Mouse (Mus musculus) MEL (cell line): Measurements from ENCODE around the gene Zfp113. TPM values are rescaled to one million over a fixed set of nuclear protein-coding genes. Genes with fewer than 3 reads are reported as not detected.

Source experiments
- DNase-seq: peaks from one replicate; pipeline ENCODE4 v3.0.0; 2011; ENCODE audit warnings: low read depth, low spot score
- H3K27ac ChIP-seq: 2 replicates; pipeline ENCODE4 v1.5.1; 2012; ENCODE audit warnings: low read depth, mild to moderate bottlenecking, control low read depth, low read length, moderate library complexity; ENCODE audit not compliant: control insufficient read depth
- H3K27me3 ChIP-seq, 2 experiments: fragments of 150-350 bp in 1 of 2; sonication (generic) in 1 of 2; 2 replicates each; pipeline ENCODE4 v1.6.1; 2012; ENCODE audit warnings: low read length in 2 of 2, mild to moderate bottlenecking in 2 of 2, improper control_type of control experiment in 1 of 2, moderate library complexity in 1 of 2; ENCODE audit not compliant: insufficient read depth in 2 of 2, control insufficient read depth in 1 of 2
- H3K36me3 ChIP-seq, 2 experiments: 2 replicates each; pipeline ENCODE4 v1.6.1; 2012 to 2014; ENCODE audit warnings: low read length in 2 of 2, improper control_type of control experiment in 1 of 2, inconsistent platforms in 1 of 2, mild to moderate bottlenecking in 1 of 2; ENCODE audit not compliant: insufficient read depth in 2 of 2, control insufficient read depth in 1 of 2
- H3K4me1 ChIP-seq, 2 experiments: fragments of 150-350 bp in 1 of 2; sonication (generic) in 1 of 2; 2 replicates each; pipeline ENCODE4 v1.6.1; 2012; ENCODE audit warnings: low read length in 2 of 2, improper control_type of control experiment in 1 of 2, mild to moderate bottlenecking in 1 of 2; ENCODE audit not compliant: insufficient read depth in 2 of 2, control insufficient read depth in 1 of 2
- H3K4me3 ChIP-seq, 2 experiments: fragments of 150-350 bp in 1 of 2; sonication (generic) in 1 of 2; 2 replicates each; pipeline ENCODE4 v1.5.1; 2012; ENCODE audit warnings: low read depth in 2 of 2, low read length in 2 of 2, mild to moderate bottlenecking in 2 of 2, moderate library complexity in 2 of 2, control low read depth in 1 of 2, improper control_type of control experiment in 1 of 2; ENCODE audit not compliant: control insufficient read depth in 1 of 2, insufficient read depth in 1 of 2
- H3K79me2 ChIP-seq: 2 replicates; pipeline ENCODE4 v1.6.1; 2012; ENCODE audit warnings: mild to moderate bottlenecking, low read length, moderate library complexity; ENCODE audit not compliant: control insufficient read depth, poor library complexity, insufficient read depth
- H3K9ac ChIP-seq: 2 replicates; pipeline ENCODE4 v1.6.1; 2012; ENCODE audit warnings: low read depth, mild to moderate bottlenecking, control low read depth, low read length, moderate library complexity; ENCODE audit not compliant: control insufficient read depth, poor library complexity, severe bottlenecking
- H3K9me3 ChIP-seq: fragments of 150-350 bp; sonication (generic); replicated peaks from 2 replicates; pipeline ENCODE4 v1.6.1; 2012; ENCODE audit warnings: mild to moderate bottlenecking, low read length, improper control_type of control experiment, moderate library complexity; ENCODE audit not compliant: insufficient read depth
- BHLHE40 ChIP-seq: IDR thresholded peaks from 2 replicates; pipeline ENCODE4 v1.6.1; 2012; ENCODE audit warnings: low read depth, mild to moderate bottlenecking, inconsistent platforms, low read length, improper control_type of control experiment, borderline replicate concordance
- CHD1 ChIP-seq: IDR thresholded peaks from 2 replicates; pipeline ENCODE4 v1.6.1; 2012; ENCODE audit warnings: low read depth, mild to moderate bottlenecking, inconsistent platforms, low read length, improper control_type of control experiment
- CTCF ChIP-seq, 3 experiments: IDR thresholded peaks in 2 of 3; conservative IDR thresholded peaks in 1 of 3; 2 replicates each; pipeline ENCODE4 v1.5.1; 2011 to 2012; ENCODE audit warnings: low read length in 3 of 3, low read depth in 2 of 3, mild to moderate bottlenecking in 2 of 3, improper control_type of control experiment in 1 of 3, inconsistent platforms in 1 of 3, mixed read lengths in 1 of 3, moderate library complexity in 1 of 3; ENCODE audit not compliant: control insufficient read depth in 1 of 3, insufficient read depth in 1 of 3, poor library complexity in 1 of 3, severe bottlenecking in 1 of 3
- E2F4 ChIP-seq: IDR thresholded peaks from 2 replicates; pipeline ENCODE4 v1.6.1; 2011; ENCODE audit warnings: low read depth, low read length, improper control_type of control experiment, borderline replicate concordance
- ETS1 ChIP-seq: IDR thresholded peaks from 2 replicates; pipeline ENCODE4 v1.6.1; 2012; ENCODE audit warnings: low read depth, mild to moderate bottlenecking, inconsistent platforms, low read length, improper control_type of control experiment, moderate library complexity
- GATA1 ChIP-seq: IDR thresholded peaks from 2 replicates; pipeline ENCODE4 v1.6.1; 2011; ENCODE audit warnings: low read depth, low read length, improper control_type of control experiment
- HCFC1 ChIP-seq: IDR thresholded peaks from 2 replicates; pipeline ENCODE4 v1.6.1; 2012; ENCODE audit warnings: low read depth, mild to moderate bottlenecking, inconsistent platforms, low read length, improper control_type of control experiment, moderate library complexity
- MAFK ChIP-seq: IDR thresholded peaks from 2 replicates; pipeline ENCODE4 v1.6.1; 2011; ENCODE audit warnings: low read depth, mild to moderate bottlenecking, low read length, improper control_type of control experiment, borderline replicate concordance
- MAX ChIP-seq: IDR thresholded peaks from 2 replicates; pipeline ENCODE4 v1.6.1; 2011; ENCODE audit warnings: low read length, improper control_type of control experiment
- MEF2A ChIP-seq: IDR thresholded peaks from 2 replicates; pipeline ENCODE4 v1.6.1; 2014; ENCODE audit warnings: low read depth, mild to moderate bottlenecking, inconsistent platforms, low read length, improper control_type of control experiment; ENCODE audit not compliant: poor library complexity, insufficient replicate concordance, severe bottlenecking; ENCODE audit errors: extremely low read depth
- MXI1 ChIP-seq: IDR thresholded peaks from 2 replicates; pipeline ENCODE4 v1.6.1; 2011; ENCODE audit warnings: mild to moderate bottlenecking, low read depth, low read length, improper control_type of control experiment
- MYB ChIP-seq: IDR thresholded peaks from 2 replicates; pipeline ENCODE4 v1.6.1; 2011; ENCODE audit warnings: mild to moderate bottlenecking, low read depth, low read length, improper control_type of control experiment
- MYC ChIP-seq: IDR thresholded peaks from 2 replicates; pipeline ENCODE4 v1.6.1; 2011; ENCODE audit warnings: low read depth, mild to moderate bottlenecking, low read length, improper control_type of control experiment, moderate library complexity
- NELFE ChIP-seq: IDR thresholded peaks from 2 replicates; pipeline ENCODE4 v1.6.1; 2011; ENCODE audit warnings: low read depth, low read length, improper control_type of control experiment
- NRF1 ChIP-seq: IDR thresholded peaks from 2 replicates; pipeline ENCODE4 v1.6.1; 2014; ENCODE audit warnings: low read depth, mild to moderate bottlenecking, inconsistent platforms, low read length, improper control_type of control experiment, moderate library complexity; ENCODE audit not compliant: poor library complexity, insufficient read depth, severe bottlenecking
- POLR2A ChIP-seq, 2 experiments: IDR thresholded peaks; 2 replicates each; pipeline ENCODE4 v1.6.1; 2011 to 2012; ENCODE audit warnings: low read length in 2 of 2, mild to moderate bottlenecking in 2 of 2, control low read depth in 1 of 2, improper control_type of control experiment in 1 of 2, low read depth in 1 of 2, moderate library complexity in 1 of 2; ENCODE audit not compliant: control insufficient read depth in 1 of 2, insufficient read depth in 1 of 2, poor library complexity in 1 of 2
- RAD21 ChIP-seq: IDR thresholded peaks from 2 replicates; pipeline ENCODE4 v1.6.1; 2011; ENCODE audit warnings: mild to moderate bottlenecking, low read depth, low read length, improper control_type of control experiment
- RCOR1 ChIP-seq: IDR thresholded peaks from 2 replicates; pipeline ENCODE4 v1.6.1; 2012; ENCODE audit warnings: low read depth, mild to moderate bottlenecking, inconsistent platforms, low read length, improper control_type of control experiment
- SIN3A ChIP-seq: IDR thresholded peaks from 2 replicates; pipeline ENCODE4 v1.6.1; 2012; ENCODE audit warnings: low read length, improper control_type of control experiment, inconsistent platforms
- SMC3 ChIP-seq: IDR thresholded peaks from 2 replicates; pipeline ENCODE4 v1.6.1; 2011; ENCODE audit warnings: low read depth, low read length, improper control_type of control experiment
- TBP ChIP-seq: IDR thresholded peaks from 2 replicates; pipeline ENCODE4 v1.8.0; 2011; ENCODE audit warnings: low read depth, low read length, improper control_type of control experiment
- TCF12 ChIP-seq: IDR thresholded peaks from 2 replicates; pipeline ENCODE4 v1.6.1; 2014; ENCODE audit warnings: low read depth, mild to moderate bottlenecking, inconsistent platforms, low read length, improper control_type of control experiment, moderate library complexity
- USF1 ChIP-seq: IDR thresholded peaks from 2 replicates; pipeline ENCODE4 v1.6.1; 2014; ENCODE audit warnings: low read depth, mild to moderate bottlenecking, inconsistent platforms, low read length, improper control_type of control experiment, moderate library complexity
- USF2 ChIP-seq, 2 experiments: IDR thresholded peaks; 2 replicates each; pipeline ENCODE4 v1.6.1; 2011 to 2012; ENCODE audit warnings: improper control_type of control experiment in 2 of 2, low read length in 2 of 2, borderline replicate concordance in 1 of 2, inconsistent platforms in 1 of 2, low read depth in 1 of 2, mild to moderate bottlenecking in 1 of 2; ENCODE audit not compliant: insufficient read depth in 1 of 2
- ZC3H11A ChIP-seq: IDR thresholded peaks from 2 replicates; pipeline ENCODE4 v1.6.1; 2012; ENCODE audit warnings: low read depth, mild to moderate bottlenecking, inconsistent platforms, low read length, improper control_type of control experiment
- ZKSCAN1 ChIP-seq: IDR thresholded peaks from 2 replicates; pipeline ENCODE4 v1.6.1; 2012; ENCODE audit warnings: low read depth, mild to moderate bottlenecking, inconsistent platforms, low read length, improper control_type of control experiment, moderate library complexity
- ZMIZ1 ChIP-seq: IDR thresholded peaks from 2 replicates; pipeline ENCODE4 v1.6.1; 2012; ENCODE audit warnings: low read depth, mild to moderate bottlenecking, inconsistent platforms, low read length, improper control_type of control experiment, moderate library complexity
- ZNF384 ChIP-seq: IDR thresholded peaks from 2 replicates; pipeline ENCODE4 v1.6.1; 2012; ENCODE audit warnings: low read depth, mild to moderate bottlenecking, inconsistent platforms, low read length, improper control_type of control experiment
- polyA plus RNA-seq, 2 experiments: library from polyadenylated mRNA; stranded (reverse) in 1 of 2; unstranded in 1 of 2; fragments of >175 nt in 1 of 2; fragments of >200 nt in 1 of 2; gene quantifications; 2 replicates each; pipeline versions ENCODE4 v1.2.1 to v1.2.4; 2012; ENCODE audit warnings: low replicate concordance in 2 of 2, low read depth in 1 of 2; ENCODE audit not compliant: insufficient read length in 2 of 2, insufficient read depth in 1 of 2, missing spikeins in 1 of 2
- total RNA-seq: library from RNA; depleted of rRNA; stranded (reverse); fragments of 300-350 nt; gene quantifications from 2 replicates; pipeline ENCODE4 v1.2.3, GENCODE M21; 2012

Zfp113 gene
- total and polyA plus RNA-seq, 3 experiments, result 6.8 to 6.9 TPM; not detected in 1

GRCm38 (mm10) chr5:138186950-138187638 lies 31.6 kb upstream of the Zfp113 start, which contains the start of the genes Taf6 and Cnpy4:
Gene Taf6, minus strand, starts transcription at chr5:138187451.
Gene Cnpy4, plus strand, starts transcription at chr5:138187485.
- H3K4me1 ChIP-seq, result peaks cover 0 to 5% of the 10 kb centered on the region in 2 experiments; a peak in 1 of 4 replicates
- H3K36me3 ChIP-seq, result peaks cover 0 to 5% of the 10 kb centered on the region in 2 experiments; a peak in 2 of 4 replicates
- H3K9ac ChIP-seq, result peak within 1 kb of the TSS; percentile 96
- peak within 1 kb of the TSS; percentile 84 for H3K27ac ChIP-seq
- peak; percentile 98 to 100 for TF ChIP-seq POLR2A (IDR thresholded peaks at IDR 0.05; ENCODE audit: control insufficient read depth in 1 of 2, insufficient read depth in 1 of 2, low read depth in 1 of 2, low read length in 2 of 2, poor library complexity in 1 of 2)
- TF ChIP-seq TCF12, result peak; percentile 75
- TF ChIP-seq MXI1, result peak; percentile 62
- TF ChIP-seq TBP, result peak; percentile 95
- TF ChIP-seq ZNF384, result peak; percentile 99
- no peak for TF ChIP-seq RCOR1
- TF ChIP-seq MAX, result no peak
- TF ChIP-seq CHD1, result no peak
- TF ChIP-seq SMC3, result no peak
- no peak for TF ChIP-seq MYC
- TF ChIP-seq CTCF (IDR thresholded peaks at IDR 0.05 in 2 of 3, conservative IDR thresholded peaks at IDR 0.05 in 1 of 3; ENCODE audit: control insufficient read depth in 1 of 3, insufficient read depth in 1 of 3, low read depth in 2 of 3, low read length in 3 of 3, poor library complexity in 1 of 3, severe bottlenecking in 1 of 3), result no peak
- no peak for TF ChIP-seq RAD21
- no peak for TF ChIP-seq MYB
- no peak for TF ChIP-seq MEF2A
- 0 out of 2 replicates have a peak, but pooled peaks have one; percentile 24 for TF ChIP-seq GATA1
- no peak for TF ChIP-seq ETS1
- TF ChIP-seq E2F4, result peak; percentile 84; the same call in 1 of the 2 replicates
- TF ChIP-seq BHLHE40, result no peak
- TF ChIP-seq USF1, result no peak
- peak; percentile 93 for TF ChIP-seq NELFE
- peak; percentile 83 for TF ChIP-seq SIN3A
- TF ChIP-seq NRF1, result peak; percentile 86
- TF ChIP-seq USF2 (IDR thresholded peaks at IDR 0.05; ENCODE audit: borderline replicate concordance in 1 of 2, insufficient read depth in 1 of 2, low read depth in 1 of 2, low read length in 2 of 2), result no peak
- no peak for TF ChIP-seq ZMIZ1
- peak; percentile 84 for TF ChIP-seq HCFC1
- no peak for TF ChIP-seq ZC3H11A
- no peak for TF ChIP-seq MAFK
- TF ChIP-seq ZKSCAN1, result no peak; the same call in 1 of the 2 replicates
- no peaks in the 10 kb centered on the region for H3K27me3 ChIP-seq
- peak; percentile 93 for DNase-seq
- peak within 1 kb of the TSS; percentile 51 to 99 for H3K4me3 ChIP-seq
- peaks cover 6% of the 10 kb centered on the region; the same call in 1 of the 2 replicates for H3K79me2 ChIP-seq
- H3K9me3 ChIP-seq, result no peaks in the 10 kb centered on the region
